Mouse (Mus musculus) hindbrain, embryonic 15.5 days (tissue): ENCODE results near the gene Dab1. TPM values are rescaled to one million over a fixed set of nuclear protein-coding genes. Genes with fewer than 3 reads are reported as not detected.

Source experiments
- ATAC-seq: fragments of 200-750 bp; cut with Nextera tagmentation; 2 replicates; pipeline ENCODE4 v1.8.0; 2017; ENCODE audit warnings: low read depth, moderate number of reproducible peaks, moderate TSS enrichment; ENCODE audit not compliant: low FRiP score
- H3K27ac ChIP-seq: fragments of 300-500 bp; sonication (generic); replicated peaks from 2 replicates; pipeline ENCODE4 v1.5.1; 2015; ENCODE audit warnings: mild to moderate bottlenecking, inconsistent platforms
- H3K27me3 ChIP-seq: fragments of 300-500 bp; sonication (generic); 2 replicates; pipeline ENCODE4 v1.6.1; 2015; ENCODE audit warnings: control low read depth, inconsistent platforms
- H3K36me3 ChIP-seq: fragments of 300-500 bp; sonication (generic); 2 replicates; pipeline ENCODE4 v1.6.1; 2015; ENCODE audit warnings: control low read depth, inconsistent platforms
- H3K4me1 ChIP-seq: fragments of 300-500 bp; sonication (generic); replicated peaks from 2 replicates; pipeline ENCODE4 v1.6.1; 2015; ENCODE audit warnings: control low read depth, inconsistent platforms
- H3K4me2 ChIP-seq: fragments of 300-500 bp; sonication (generic); 2 replicates; pipeline ENCODE4 v1.6.1; 2015; ENCODE audit warnings: moderate library complexity, mild to moderate bottlenecking, inconsistent platforms
- H3K4me3 ChIP-seq: fragments of 300-500 bp; sonication (generic); 2 replicates; pipeline ENCODE4 v1.5.1; 2015; ENCODE audit warnings: mild to moderate bottlenecking, inconsistent platforms
- H3K9ac ChIP-seq: fragments of 300-500 bp; sonication (generic); 2 replicates; pipeline ENCODE4 v1.6.1; 2015; ENCODE audit warnings: inconsistent platforms
- H3K9me3 ChIP-seq: fragments of 300-500 bp; sonication (generic); 2 replicates; pipeline ENCODE4 v1.6.1; 2016; ENCODE audit warnings: control low read depth, inconsistent platforms
- WGBS: fragments of 180-500 bp; shearing (Covaris S2); methylation state at CpG from one replicate; pipeline ENCODE4 v1.1.7; 2015; 5-methylcytosine and 5-hydroxymethylcytosine counted together
- polyA plus RNA-seq: library from polyadenylated mRNA; unstranded; fragments of >200 nt; fragmentation: Nextera tagmentation; extraction: Ambion mirVana; gene quantifications from 2 replicates; pipeline ENCODE4 v1.2.1, GENCODE M21; 2015

The Dab1 gene
- polyA plus RNA-seq, 1 experiment from 2014 or later = 93.7 TPM

DNA sequence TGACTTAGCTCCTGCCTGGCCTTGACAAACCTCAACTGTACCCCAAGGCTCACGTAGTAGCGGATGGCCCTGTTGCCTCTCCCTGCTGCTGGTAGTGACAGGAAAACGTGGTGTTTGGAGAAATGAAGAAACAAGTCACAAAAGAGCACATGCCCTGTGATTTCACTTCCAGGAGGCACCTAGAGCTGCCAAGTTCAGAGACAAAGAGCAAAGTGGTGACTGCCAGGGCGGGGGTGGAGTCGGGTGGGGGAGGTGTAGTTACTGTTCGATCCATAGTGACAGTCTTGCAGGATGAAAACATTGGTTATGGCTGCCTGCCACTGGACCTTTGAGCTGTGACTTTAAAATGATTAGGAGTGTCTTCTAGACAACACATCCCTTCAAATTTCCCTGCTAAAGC, 599.6 kb downstream of the Dab1 start:
- peaks cover 8% of the 10 kb centered on the region for H3K4me1 ChIP-seq
- no peaks in the 10 kb centered on the region for H3K36me3 ChIP-seq
- no peak overlapping the region for H3K9ac ChIP-seq
- no peak overlapping the region for H3K4me2 ChIP-seq
- ATAC-seq = no peak; the same call in 1 of the 2 replicates
- no peak overlapping the region for H3K27ac ChIP-seq
- no peak overlapping the region for H3K4me3 ChIP-seq
- no peaks in the 10 kb centered on the region for H3K27me3 ChIP-seq
- no peaks in the 10 kb centered on the region for H3K9me3 ChIP-seq
- 45% methylated on average over 6 of the region's 6 CpGs for WGBS

DNA sequence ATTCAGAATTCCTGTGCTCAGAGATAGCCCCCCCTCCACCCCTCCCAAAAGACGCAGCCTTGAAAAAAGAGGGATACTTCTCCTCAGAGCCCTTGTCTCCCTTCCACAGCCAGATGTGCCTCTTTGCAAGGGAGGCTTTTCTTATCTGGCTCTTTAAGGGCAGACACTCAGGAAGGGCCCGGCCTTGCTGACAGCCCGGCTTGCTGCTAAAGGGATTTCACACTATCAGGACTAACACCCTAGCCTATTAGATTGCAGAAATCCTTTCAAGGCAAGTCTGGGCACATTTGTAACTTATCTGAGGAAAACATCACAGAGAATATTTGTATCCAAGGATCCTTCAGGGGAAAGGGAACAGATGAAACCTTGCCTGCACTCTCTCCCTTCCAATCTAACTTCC, 600.9 kb downstream of the Dab1 start:
- WGBS = 53% methylated on average over 3 of the region's 3 CpGs
- H3K4me2 ChIP-seq = no peak overlapping the region
- H3K4me3 ChIP-seq = no peak overlapping the region
- no peaks in the 10 kb centered on the region for H3K36me3 ChIP-seq
- H3K27me3 ChIP-seq = no peaks in the 10 kb centered on the region
- no peak overlapping the region for H3K27ac ChIP-seq
- H3K9ac ChIP-seq = no peak overlapping the region
- H3K9me3 ChIP-seq = no peaks in the 10 kb centered on the region
- peaks cover 8% of the 10 kb centered on the region for H3K4me1 ChIP-seq
- ATAC-seq = no peak

DNA sequence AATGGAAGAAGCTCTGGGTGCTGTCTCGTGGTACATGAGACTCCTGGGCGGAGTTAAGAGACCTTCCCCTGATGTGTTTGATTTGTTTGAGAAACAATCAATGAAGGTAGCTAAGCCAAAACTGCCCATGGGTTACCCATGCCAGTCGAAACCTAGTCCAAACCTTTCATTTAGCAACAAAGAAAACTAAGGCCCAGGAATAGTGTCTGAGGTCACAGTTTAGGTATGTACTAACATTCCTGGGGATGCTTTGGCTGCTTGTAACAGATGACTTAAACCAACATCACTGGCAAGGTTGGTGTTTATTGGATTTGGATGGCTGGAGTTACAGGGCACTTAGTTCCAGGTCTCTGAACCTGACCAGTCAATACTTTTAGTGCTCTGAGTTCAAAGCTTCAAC, 610.1 kb downstream of the Dab1 start:
- Histone ChIP-seq H3K4me2 (no peak overlapping the region), H3K4me1 (no peaks in the 10 kb centered on the region), H3K9ac (no peak overlapping the region), H3K4me3 (no peak overlapping the region), H3K9me3 (no peaks in the 10 kb centered on the region), H3K36me3 (no peaks in the 10 kb centered on the region), H3K27ac (no peak overlapping the region), H3K27me3 (no peaks in the 10 kb centered on the region)
- ATAC-seq = no peak
- 88% methylated on average over 3 of the region's 3 CpGs for WGBS

DNA sequence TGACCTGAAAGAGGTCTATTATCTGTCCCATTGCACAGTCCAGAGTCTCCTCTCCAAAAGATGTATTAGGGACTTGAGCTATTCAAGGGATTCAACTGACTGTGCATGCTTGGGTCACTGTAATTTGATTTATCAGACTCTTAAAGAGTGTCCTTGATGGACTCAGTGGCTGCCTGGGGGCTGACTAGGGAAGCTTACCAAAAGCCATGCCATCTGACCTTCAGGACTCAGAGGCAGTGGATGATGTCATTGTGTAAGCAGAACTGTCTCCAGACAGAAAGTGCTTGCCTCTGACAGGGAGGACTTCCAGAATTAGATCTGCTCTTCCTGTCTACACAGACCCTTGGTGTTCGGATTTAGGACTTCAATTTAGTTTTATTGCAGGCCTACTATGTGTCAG, 627.3 kb downstream of the Dab1 start:
- WGBS = 79% methylated on average over 1 of the region's 1 CpGs
- Histone ChIP-seq H3K9me3 (no peaks in the 10 kb centered on the region), H3K9ac (no peak overlapping the region), H3K4me3 (no peak overlapping the region), H3K36me3 (no peaks in the 10 kb centered on the region), H3K4me2 (no peak overlapping the region), H3K4me1 (no peaks in the 10 kb centered on the region), H3K27ac (no peak overlapping the region), H3K27me3 (no peaks in the 10 kb centered on the region)
- ATAC-seq = no peak

DNA sequence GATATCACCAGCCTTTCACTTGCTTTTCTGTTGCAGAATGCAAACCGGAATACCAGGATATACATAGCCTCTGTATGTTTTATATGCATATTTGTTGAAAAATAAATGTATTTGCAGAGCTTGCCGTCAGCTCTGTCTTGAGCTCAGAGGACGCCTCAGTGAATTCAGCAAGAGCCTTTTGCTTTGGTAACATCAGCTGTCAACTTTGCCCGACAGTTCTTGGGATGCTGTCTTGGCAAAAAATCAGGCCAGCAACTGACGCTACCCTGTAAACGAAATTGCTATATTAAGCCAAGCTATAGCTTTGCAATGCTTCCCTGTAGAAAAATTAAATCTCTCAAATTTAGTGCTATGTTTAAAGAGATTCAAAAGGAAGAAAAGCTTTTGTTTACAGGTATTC, 630.3 kb downstream of the Dab1 start:
- 69% methylated on average over 6 of the region's 6 CpGs for WGBS
- H3K9ac ChIP-seq = no peak overlapping the region
- no peaks in the 10 kb centered on the region for H3K27me3 ChIP-seq
- no peak overlapping the region for H3K27ac ChIP-seq
- no peaks in the 10 kb centered on the region for H3K9me3 ChIP-seq
- no peaks in the 10 kb centered on the region for H3K4me1 ChIP-seq
- no peak overlapping the region for H3K4me3 ChIP-seq
- no peak overlapping the region for H3K4me2 ChIP-seq
- no peak for ATAC-seq
- H3K36me3 ChIP-seq = no peaks in the 10 kb centered on the region

DNA sequence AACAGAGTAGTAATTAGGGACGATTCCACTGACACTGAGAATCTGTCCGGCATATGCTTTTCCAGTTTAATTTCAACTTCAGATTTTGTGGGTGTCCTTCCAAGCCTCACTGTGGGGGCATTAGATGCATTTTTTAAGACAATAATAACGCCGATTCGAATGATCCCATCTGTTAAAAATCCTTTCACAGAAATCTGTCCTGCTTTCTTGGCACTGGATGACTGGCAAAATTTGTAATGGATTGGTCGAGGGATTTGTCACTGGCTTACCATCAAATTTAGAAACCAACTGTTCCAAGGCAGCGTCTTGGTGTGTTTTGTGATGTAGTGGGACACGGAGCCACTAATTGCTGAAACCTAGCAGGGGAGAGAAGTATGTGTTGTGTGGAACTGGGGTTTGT, 638.6 kb downstream of the Dab1 start:
- Histone ChIP-seq H3K27me3 (no peaks in the 10 kb centered on the region), H3K4me1 (no peaks in the 10 kb centered on the region), H3K4me3 (no peak overlapping the region), H3K9ac (no peak overlapping the region), H3K4me2 (no peak overlapping the region), H3K9me3 (no peaks in the 10 kb centered on the region), H3K27ac (no peak overlapping the region), H3K36me3 (no peaks in the 10 kb centered on the region)
- no peak for ATAC-seq
- WGBS = 80% methylated on average over 8 of the region's 8 CpGs

DNA sequence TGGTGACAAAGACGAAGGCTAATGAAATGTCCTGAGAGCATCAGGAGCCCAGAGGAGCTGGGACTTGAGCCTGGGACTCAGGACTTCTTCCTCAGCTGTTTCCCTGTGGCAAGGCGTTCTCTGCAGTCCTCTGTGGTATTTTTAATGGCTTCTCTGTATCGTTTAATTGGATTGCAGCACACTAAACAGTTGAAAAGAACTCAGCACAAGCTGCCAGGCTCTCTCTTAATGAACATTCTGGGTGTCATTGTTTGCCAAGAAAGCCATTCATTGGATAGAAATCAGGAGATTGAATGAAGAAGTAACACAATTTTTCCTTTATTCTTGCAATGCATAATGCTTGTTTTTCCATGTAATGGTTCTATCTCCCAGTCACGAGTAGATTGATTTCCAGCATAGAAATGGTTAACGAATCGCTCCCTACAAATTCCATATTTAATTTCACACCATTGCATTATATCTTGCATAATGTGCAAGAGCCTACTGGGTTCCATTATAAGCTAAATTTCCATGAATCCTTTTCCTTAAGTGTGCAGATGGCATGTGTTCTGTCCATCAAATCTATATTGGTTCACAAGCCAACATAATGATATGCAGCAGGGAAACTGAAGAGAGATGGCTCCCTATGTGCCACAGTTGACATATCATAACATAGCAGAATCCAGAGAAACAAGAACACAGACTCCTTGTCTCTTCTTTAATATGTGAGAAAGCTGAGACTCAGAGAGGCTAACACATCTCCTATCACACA, 650.4 kb downstream of the Dab1 start:
- H3K4me3 ChIP-seq = no peak overlapping the region
- H3K9ac ChIP-seq = no peak overlapping the region
- H3K4me2 ChIP-seq = no peak overlapping the region
- H3K36me3 ChIP-seq = no peaks in the 10 kb centered on the region
- peak overlapping the region; percentile 50 for H3K27ac ChIP-seq
- 54% methylated on average over 6 of the region's 6 CpGs for WGBS
- H3K4me1 ChIP-seq = 0 out of 2 replicates have a peak, but pooled peaks cover 10% of the 10 kb centered on the region
- no peaks in the 10 kb centered on the region for H3K27me3 ChIP-seq
- ATAC-seq = no peak
- H3K9me3 ChIP-seq = no peaks in the 10 kb centered on the region

DNA sequence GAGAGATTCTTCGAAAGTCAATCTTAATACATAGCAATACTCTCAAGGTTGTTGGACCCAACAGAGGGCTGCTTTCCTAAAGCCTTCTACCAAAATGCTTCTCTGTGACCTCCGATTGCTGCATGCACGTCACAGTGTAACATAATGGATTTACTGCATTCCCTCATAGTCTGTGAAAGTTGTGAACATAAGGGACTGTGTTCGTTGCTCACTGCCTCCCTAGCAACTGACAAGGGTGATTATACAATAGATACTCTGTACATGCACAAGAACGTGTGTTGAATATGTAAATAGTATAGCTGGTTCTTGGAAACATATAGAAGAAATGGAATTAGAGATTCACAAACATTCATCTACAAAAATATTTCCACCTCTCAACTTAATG, 651.0 kb downstream of the Dab1 start:
- WGBS = 46% methylated on average over 5 of the region's 5 CpGs
- H3K9me3 ChIP-seq = no peaks in the 10 kb centered on the region
- ATAC-seq = no peak; the same call in 1 of the 2 replicates
- no peaks in the 10 kb centered on the region for H3K36me3 ChIP-seq
- H3K9ac ChIP-seq = no peak overlapping the region
- 0 out of 2 replicates have a peak, but pooled peaks cover 10% of the 10 kb centered on the region for H3K4me1 ChIP-seq
- H3K27ac ChIP-seq = peak overlapping the region; percentile 50
- H3K4me2 ChIP-seq = no peak overlapping the region
- H3K27me3 ChIP-seq = no peaks in the 10 kb centered on the region
- no peak overlapping the region for H3K4me3 ChIP-seq

DNA sequence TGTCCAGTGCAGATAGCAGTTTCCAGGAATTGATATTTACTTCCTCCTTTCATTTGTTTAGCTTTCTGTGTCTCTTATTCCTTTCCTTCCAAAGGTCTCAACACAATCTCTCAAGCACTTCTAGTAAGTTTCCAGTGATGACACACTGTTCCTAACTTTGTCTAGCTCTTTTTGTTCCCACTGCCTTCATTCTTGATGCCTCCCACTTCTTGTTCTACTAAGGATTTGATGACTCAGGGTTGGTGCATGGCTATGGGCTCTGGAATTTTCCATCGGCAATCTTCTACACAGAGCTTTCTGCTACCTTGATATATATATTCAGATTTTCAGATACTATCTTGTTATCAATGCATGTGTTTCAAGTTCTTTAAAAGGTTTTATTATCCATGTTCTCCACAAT, 656.1 kb downstream of the Dab1 start:
- Histone ChIP-seq H3K9me3 (no peaks in the 10 kb centered on the region), H3K4me3 (no peak overlapping the region), H3K4me2 (no peak overlapping the region), H3K36me3 (no peaks in the 10 kb centered on the region), H3K9ac (no peak overlapping the region), H3K27me3 (0 out of 2 replicates have a peak, but pooled peaks cover 3% of the 10 kb centered on the region), H3K4me1 (no peaks in the 10 kb centered on the region), H3K27ac (no peak overlapping the region)
- 95% methylated on average over 1 of the region's 1 CpGs for WGBS
- ATAC-seq = no peak

DNA sequence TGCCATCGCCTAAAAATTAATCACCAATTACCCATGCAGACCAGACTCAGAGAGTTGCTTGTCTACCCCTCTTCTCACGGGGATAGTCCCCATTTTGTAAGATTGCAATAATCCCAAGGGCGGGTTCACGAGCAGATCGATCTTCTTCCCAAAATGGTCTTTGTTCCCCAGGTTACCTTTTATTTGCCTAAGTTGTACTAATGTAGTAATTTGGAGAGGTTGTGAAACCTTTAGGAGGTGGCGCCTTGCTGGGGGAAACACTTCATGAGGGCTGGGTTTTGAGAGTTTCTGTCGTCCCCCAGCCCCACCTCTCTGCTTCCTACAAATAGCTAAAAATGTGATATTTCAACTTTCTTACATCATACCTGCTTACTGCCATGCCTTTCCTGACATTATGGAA, 657.8 kb downstream of the Dab1 start:
- Histone ChIP-seq H3K9ac (no peak overlapping the region), H3K4me2 (no peak overlapping the region), H3K27ac (no peak overlapping the region), H3K36me3 (no peaks in the 10 kb centered on the region), H3K9me3 (no peaks in the 10 kb centered on the region), H3K27me3 (0 out of 2 replicates have a peak, but pooled peaks cover 3% of the 10 kb centered on the region), H3K4me3 (no peak overlapping the region), H3K4me1 (no peaks in the 10 kb centered on the region)
- 91% methylated on average over 7 of the region's 7 CpGs for WGBS
- no peak for ATAC-seq

DNA sequence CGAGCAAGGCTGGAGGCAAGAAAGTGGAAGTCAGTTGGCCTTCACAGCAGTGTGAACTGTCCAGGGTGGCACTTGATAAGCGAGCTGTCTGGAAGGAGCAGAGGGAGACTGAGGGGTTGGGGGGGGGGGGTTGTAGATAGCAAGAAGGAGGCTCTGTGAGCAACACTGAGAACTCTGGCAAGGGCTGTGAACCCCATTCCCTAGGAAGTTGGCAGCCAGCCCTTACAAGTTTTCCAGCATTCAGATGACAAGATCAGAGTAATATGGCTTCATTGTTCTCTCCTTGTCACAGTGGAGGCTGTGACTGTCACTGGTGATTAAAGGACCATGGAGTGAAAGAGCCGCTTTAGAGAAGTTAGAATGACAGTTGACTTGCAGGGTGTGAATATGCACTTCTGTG, 662.4 kb downstream of the Dab1 start:
- no peak overlapping the region for H3K4me3 ChIP-seq
- no peak overlapping the region for H3K27ac ChIP-seq
- H3K36me3 ChIP-seq = no peaks in the 10 kb centered on the region
- ATAC-seq = no peak
- WGBS = 45% methylated on average over 3 of the region's 3 CpGs
- no peaks in the 10 kb centered on the region for H3K9me3 ChIP-seq
- no peak overlapping the region for H3K4me2 ChIP-seq
- H3K27me3 ChIP-seq = 0 out of 2 replicates have a peak, but pooled peaks cover 3% of the 10 kb centered on the region
- no peak overlapping the region for H3K9ac ChIP-seq
- H3K4me1 ChIP-seq = no peaks in the 10 kb centered on the region

DNA sequence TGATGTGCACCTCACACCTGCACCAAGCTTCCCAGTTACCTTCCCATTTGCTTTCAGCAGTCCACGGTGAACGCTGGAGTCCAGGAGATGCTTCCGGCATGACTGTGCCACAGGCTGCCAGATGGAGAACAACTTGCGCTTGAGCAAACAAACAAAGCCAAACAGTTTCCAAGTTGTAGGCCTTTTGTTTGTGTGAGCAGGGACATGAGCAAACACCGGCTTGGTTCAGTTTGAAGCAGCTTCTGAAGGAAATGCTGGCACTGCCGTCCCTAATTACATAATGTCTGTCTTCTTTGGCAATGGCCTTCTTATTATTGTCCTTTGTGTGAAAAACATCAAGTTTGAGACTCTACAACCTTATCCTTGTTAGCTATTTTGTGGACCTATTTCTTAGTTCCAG, 664.7 kb downstream of the Dab1 start:
- no peak for ATAC-seq

DNA sequence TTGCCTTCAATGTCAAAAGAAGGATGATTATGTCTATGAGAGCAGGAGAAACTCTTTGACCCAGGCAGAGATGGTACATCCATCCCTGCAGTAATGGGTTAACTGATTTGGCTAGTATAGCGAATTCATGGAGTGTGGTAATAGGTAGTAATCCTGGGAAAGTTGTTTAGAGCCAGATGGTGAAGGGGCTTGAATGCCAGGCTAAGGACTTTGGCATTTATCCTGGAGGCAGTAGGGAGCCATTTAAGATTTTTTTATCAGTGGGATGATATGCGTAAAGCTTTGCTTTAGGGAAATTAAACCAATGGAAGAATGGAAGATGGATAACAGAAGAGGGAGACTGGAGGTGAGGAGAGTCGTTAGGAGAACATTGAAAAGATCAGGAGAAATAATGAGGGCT, 669.2 kb downstream of the Dab1 start:
- Histone ChIP-seq H3K4me3 (no peak overlapping the region), H3K27ac (no peak overlapping the region), H3K4me2 (no peak overlapping the region), H3K9ac (no peak overlapping the region), H3K27me3 (no peaks in the 10 kb centered on the region), H3K4me1 (no peaks in the 10 kb centered on the region), H3K9me3 (no peaks in the 10 kb centered on the region), H3K36me3 (no peaks in the 10 kb centered on the region)
- no peak for ATAC-seq
- WGBS = 55% methylated on average over 3 of the region's 3 CpGs

More for the DNA sequence above, 664.7 kb downstream of the Dab1 start:
- 67% methylated on average over 6 of the region's 6 CpGs for WGBS
- no peak overlapping the region for H3K27ac ChIP-seq
- H3K4me2 ChIP-seq = no peak overlapping the region
- no peaks in the 10 kb centered on the region for H3K4me1 ChIP-seq
- H3K27me3 ChIP-seq = no peaks in the 10 kb centered on the region
- no peaks in the 10 kb centered on the region for H3K36me3 ChIP-seq
- H3K9me3 ChIP-seq = no peaks in the 10 kb centered on the region
- H3K4me3 ChIP-seq = no peak overlapping the region
- H3K9ac ChIP-seq = no peak overlapping the region
